Mouse (Mus musculus) liver, embryonic 14.5 days (tissue): ENCODE results near the gene Hoxd4. TPM values are rescaled to one million over a fixed set of nuclear protein-coding genes. Genes with fewer than 3 reads are reported as not detected.
A peak's percentile ranks its signal among the peaks of the same experiment; 100 is the strongest.

Experiments
- ATAC-seq: fragments of 200-750 bp; cut with Nextera tagmentation; 2 replicates; pipeline ENCODE4 v1.8.0; 2017; ENCODE audit warnings: moderate number of reproducible peaks, mild to moderate bottlenecking, moderate library complexity; ENCODE audit not compliant: insufficient read depth
- DNase-seq, 3 experiments: peaks; one replicate each; pipeline ENCODE4 v3.0.0-alpha.2; 2012 to 2013; ENCODE audit warnings: low read depth in 3 of 3, low spot score in 3 of 3
- H3K27ac ChIP-seq: fragments of 300-500 bp; sonication (generic); 2 replicates; pipeline ENCODE4 v1.5.1; 2014; ENCODE audit warnings: moderate library complexity, mild to moderate bottlenecking, control low read depth, inconsistent platforms
- H3K27me3 ChIP-seq: fragments of 300-500 bp; sonication (generic); 2 replicates; pipeline ENCODE4 v1.6.1; 2014; ENCODE audit warnings: mild to moderate bottlenecking, low read length, moderate library complexity; ENCODE audit not compliant: control insufficient read depth, insufficient read depth
- H3K36me3 ChIP-seq: fragments of 300-500 bp; sonication (generic); replicated peaks from 2 replicates; pipeline ENCODE4 v1.6.1; 2014; ENCODE audit warnings: low read depth; ENCODE audit not compliant: control insufficient read depth, insufficient read depth
- H3K4me1 ChIP-seq, 2 experiments: fragments of 200-500 bp in 1 of 2; fragments of 300-500 bp in 1 of 2; sonication (generic) in 1 of 2; replicated peaks; 2 replicates each; pipeline ENCODE4 v1.6.1; 2012 to 2014; ENCODE audit warnings: antibody characterized with exemption in 1 of 2, inconsistent platforms in 1 of 2, low read length in 1 of 2; ENCODE audit not compliant: control insufficient read depth in 2 of 2, insufficient read depth in 2 of 2
- H3K4me2 ChIP-seq: fragments of 300-500 bp; sonication (generic); 2 replicates; pipeline ENCODE4 v1.6.1; 2014; ENCODE audit warnings: low read depth, mild to moderate bottlenecking, control low read depth, moderate library complexity
- H3K4me3 ChIP-seq, 2 experiments: fragments of 200-500 bp in 1 of 2; fragments of 300-500 bp in 1 of 2; sonication (generic) in 1 of 2; 2 replicates each; pipeline ENCODE4 v1.5.1; 2012 to 2014; ENCODE audit warnings: low read depth in 2 of 2, low read length in 2 of 2, mild to moderate bottlenecking in 2 of 2, control low read depth in 1 of 2, inconsistent platforms in 1 of 2, moderate library complexity in 1 of 2; ENCODE audit not compliant: insufficient read depth in 1 of 2
- H3K9ac ChIP-seq: fragments of 300-500 bp; sonication (generic); replicated peaks from 2 replicates; pipeline ENCODE4 v1.6.1; 2014; ENCODE audit warnings: mild to moderate bottlenecking, control low read depth, moderate library complexity
- H3K9me3 ChIP-seq: fragments of 300-500 bp; sonication (generic); 2 replicates; pipeline ENCODE4 v1.6.1; 2016; ENCODE audit warnings: low read length, mixed read lengths; ENCODE audit not compliant: control insufficient read depth
- CTCF ChIP-seq: IDR thresholded peaks from 2 replicates; pipeline ENCODE4 v1.5.1; 2016; ENCODE audit warnings: antibody characterized with exemption, low read depth, control low read depth
- EP300 ChIP-seq: IDR thresholded peaks from 2 replicates; pipeline ENCODE4 v1.6.1; 2016; ENCODE audit warnings: antibody characterized with exemption, low read depth
- WGBS: fragments of 180-500 bp; shearing (Covaris S2); extraction: QIAGEN DNeasy Blood & Tissue Kit; methylation state at CpG from one replicate; pipeline ENCODE4 v1.1.7; 2014; ENCODE audit not compliant: insufficient replicate concordance; 5-methylcytosine and 5-hydroxymethylcytosine counted together
- polyA plus RNA-seq, 2 experiments: library from polyadenylated mRNA; depleted of rRNA in 1 of 2; stranded (reverse) in 1 of 2; unstranded in 1 of 2; fragments of >200 nt; fragmentation: Nextera tagmentation in 1 of 2; extraction: Ambion mirVana in 1 of 2; gene quantifications; 2 replicates each; pipeline versions ENCODE4 v1.2.1 to v1.2.3; 2012 to 2014

The Hoxd4 gene
- polyA plus RNA-seq, 2 experiments, result 0.04 TPM; not detected in 1

DNA sequence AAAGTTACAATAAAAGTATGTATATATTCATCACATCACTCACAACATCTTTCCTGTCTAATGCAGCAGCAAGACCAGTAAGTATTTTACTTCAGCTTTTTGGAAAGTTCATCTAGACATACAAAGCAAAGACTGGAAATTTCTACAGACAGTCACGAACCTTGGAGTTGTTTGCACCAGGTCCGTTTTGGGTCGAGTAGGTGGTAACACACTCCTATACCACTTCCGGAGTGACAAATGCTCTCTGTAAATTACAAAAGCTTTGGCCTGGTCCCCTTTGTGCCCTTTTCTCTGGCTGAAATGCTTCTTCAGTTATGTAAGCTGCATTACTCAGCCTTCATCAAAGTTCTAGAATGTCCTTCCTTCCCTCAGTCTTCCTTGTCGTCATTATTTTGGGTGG lies 42.0 kb downstream of the Hoxd4 start:
- no peak for DNase-seq
- Histone ChIP-seq H3K4me3 (no peak overlapping the region), H3K36me3 (no peaks in the 10 kb centered on the region), H3K27ac (no peak overlapping the region), H3K27me3 (peaks cover 71% of the 10 kb centered on the region), H3K4me1 (no peaks in the 10 kb centered on the region), H3K4me2 (no peak overlapping the region), H3K9me3 (no peaks in the 10 kb centered on the region), H3K9ac (no peak overlapping the region)
- ATAC-seq, result no peak
- TF ChIP-seq CTCF (no peak), EP300 (no peak)
- 13% methylated on average over 5 of the region's 5 CpGs for WGBS

DNA sequence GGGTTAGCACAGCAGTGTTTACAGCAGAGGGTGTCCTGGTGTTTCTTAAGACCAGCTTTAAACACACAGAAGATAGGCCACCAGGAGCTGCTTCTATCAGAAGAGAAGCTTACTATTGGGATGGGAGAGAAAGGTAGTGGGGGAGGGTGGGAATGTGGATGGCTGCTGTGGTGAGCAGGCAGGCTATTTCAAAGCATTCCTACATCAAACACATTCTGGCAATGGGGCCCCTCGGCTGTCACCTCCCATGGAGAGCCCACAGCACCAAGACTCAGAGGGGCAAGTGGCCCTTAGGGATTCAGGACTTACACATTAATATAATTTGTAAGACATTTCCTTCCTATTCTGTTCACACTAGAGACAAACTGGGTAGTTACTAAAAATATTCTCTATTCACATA lies 48.4 kb downstream of the Hoxd4 start:
- no peaks in the 10 kb centered on the region for H3K9me3 ChIP-seq
- 4% methylated on average over 1 of the region's 1 CpGs for WGBS
- H3K4me3 ChIP-seq, result no peak overlapping the region
- H3K4me2 ChIP-seq, result no peak overlapping the region
- no peak for TF ChIP-seq CTCF
- TF ChIP-seq EP300, result no peak
- DNase-seq (no peak), ATAC-seq (no peak)
- H3K27ac ChIP-seq, result no peak overlapping the region
- H3K27me3 ChIP-seq, result peaks cover 60% of the 10 kb centered on the region
- no peaks in the 10 kb centered on the region for H3K36me3 ChIP-seq
- H3K4me1 ChIP-seq, result 0 out of 4 replicates have a peak, but pooled peaks cover 0 to 1% of the 10 kb centered on the region in 2 experiments
- H3K9ac ChIP-seq, result no peak overlapping the region

DNA sequence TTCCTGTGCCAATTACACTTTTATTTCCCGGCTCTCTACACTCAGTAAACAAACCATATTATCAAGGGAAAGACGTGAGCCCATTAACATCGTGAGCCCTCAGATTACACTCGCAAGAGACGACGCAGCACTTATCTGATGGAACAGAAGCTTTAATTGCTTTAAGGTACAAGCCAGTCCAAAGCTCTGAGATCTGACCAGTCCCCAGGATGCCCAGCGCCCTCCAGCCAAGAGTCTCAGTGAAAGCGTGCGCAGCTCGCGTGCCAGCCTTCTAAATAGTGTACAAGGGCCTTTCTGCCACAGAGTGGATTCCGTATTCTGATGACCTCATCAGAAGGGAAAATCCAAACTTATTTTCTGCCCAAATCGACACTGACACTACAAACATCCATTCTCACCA lies 50.2 kb downstream of the Hoxd4 start:
- ATAC-seq, result no peak
- Histone ChIP-seq H3K9me3 (no peaks in the 10 kb centered on the region), H3K4me3 (no peak overlapping the region), H3K36me3 (no peaks in the 10 kb centered on the region), H3K27me3 (peaks cover 62% of the 10 kb centered on the region), H3K27ac (no peak overlapping the region), H3K4me2 (no peak overlapping the region), H3K4me1 (0 out of 4 replicates have a peak, but pooled peaks cover 0 to 1% of the 10 kb centered on the region in 2 experiments), H3K9ac (no peak overlapping the region)
- 4% methylated on average over 13 of the region's 13 CpGs for WGBS
- no peak for DNase-seq
- TF ChIP-seq CTCF, result no peak
- no peak for TF ChIP-seq EP300

DNA sequence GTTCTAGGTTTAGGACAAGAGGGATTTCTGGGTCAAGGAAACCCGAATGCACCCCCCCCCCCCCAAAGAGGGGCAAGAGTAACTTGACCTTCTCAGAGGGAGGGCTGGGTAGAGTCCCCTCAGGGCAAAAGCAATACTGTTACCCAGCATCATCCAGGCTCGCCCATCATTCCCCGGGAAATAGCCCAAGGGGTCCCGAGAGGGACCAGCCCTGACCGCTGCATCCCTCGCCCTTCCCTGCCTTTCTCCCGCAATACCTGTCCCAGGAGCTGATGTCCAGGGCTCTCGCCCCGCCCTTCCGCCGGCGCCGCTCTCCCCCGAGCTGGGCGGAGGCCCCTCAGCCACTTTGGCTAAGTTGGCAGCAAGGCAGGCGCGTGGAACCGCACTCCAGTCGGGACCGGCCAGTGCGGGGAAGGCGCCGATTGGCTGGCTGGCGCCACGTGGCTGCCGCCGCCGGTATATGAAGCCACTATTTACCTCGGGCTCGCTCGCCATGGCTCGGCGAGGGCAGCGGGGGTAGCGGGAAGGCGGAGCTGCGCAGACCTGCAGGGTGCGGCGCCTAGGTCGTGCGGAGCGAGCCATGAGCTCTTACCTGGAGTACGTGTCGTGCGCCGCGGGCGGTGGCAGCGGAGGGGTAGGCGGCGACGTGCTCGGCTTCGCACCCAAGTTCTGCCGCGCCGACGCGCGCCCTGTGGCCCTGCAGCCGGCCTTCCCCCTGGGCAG lies 51.0 kb downstream of the Hoxd4 start, which contains the start of gene Hoxd1:
Hoxd1 (plus strand) TSS at position 459 of the 723 bp plus-strand sequence.
- H3K4me2 ChIP-seq, result peak within 1 kb of the TSS; percentile 34; the same call in 1 of the 2 replicates
- ATAC-seq (no peak), DNase-seq (no peak)
- no peak within 1 kb of the TSS for H3K27ac ChIP-seq
- no peak for TF ChIP-seq CTCF
- no peak for TF ChIP-seq EP300
- no peaks in the 10 kb centered on the region for H3K36me3 ChIP-seq
- 1% methylated on average over 50 of the region's 61 CpGs for WGBS
- 0 out of 4 replicates have a peak, but pooled peaks cover 0 to 1% of the 10 kb centered on the region in 2 experiments for H3K4me1 ChIP-seq
- H3K4me3 ChIP-seq, result peak within 1 kb of the TSS in 1 of 2 experiments; percentile 21; a peak in 1 of 4 replicates
- no peaks in the 10 kb centered on the region for H3K9me3 ChIP-seq
- no peak within 1 kb of the TSS for H3K9ac ChIP-seq
- peaks cover 62% of the 10 kb centered on the region for H3K27me3 ChIP-seq

DNA sequence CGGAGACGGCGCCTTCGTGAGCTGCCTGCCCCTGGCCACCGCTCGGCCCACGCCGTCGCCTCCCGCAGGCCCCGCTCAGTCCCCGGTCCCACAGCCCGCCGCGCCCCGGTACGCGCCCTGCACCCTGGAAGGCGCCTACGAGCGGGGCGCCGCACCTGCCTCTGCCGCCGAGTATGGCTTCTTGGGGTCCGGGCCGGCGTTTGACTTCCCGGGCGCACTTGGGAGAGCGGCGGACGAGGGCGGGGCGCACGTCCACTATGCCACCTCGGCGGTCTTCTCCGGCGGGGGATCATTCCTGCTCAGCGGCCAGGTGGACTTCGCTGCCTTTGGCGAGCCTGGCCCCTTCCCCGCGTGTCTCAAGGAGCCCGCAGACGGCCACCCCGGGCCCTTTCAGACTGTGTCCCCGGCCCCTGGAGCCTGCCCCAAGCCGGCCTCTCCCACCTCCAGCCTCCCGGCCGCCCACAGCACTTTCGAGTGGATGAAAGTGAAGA lies 51.6 kb downstream of the Hoxd4 start:
- TF ChIP-seq CTCF, result no peak
- TF ChIP-seq EP300, result no peak
- Histone ChIP-seq H3K9me3 (no peaks in the 10 kb centered on the region), H3K27ac (no peak overlapping the region), H3K4me1 (0 out of 4 replicates have a peak, but pooled peaks cover 0 to 1% of the 10 kb centered on the region in 2 experiments), H3K4me3 (no peak overlapping the region), H3K27me3 (peaks cover 59% of the 10 kb centered on the region), H3K4me2 (peak overlapping the region; percentile 34; the same call in 1 of the 2 replicates), H3K9ac (no peak overlapping the region), H3K36me3 (no peaks in the 10 kb centered on the region)
- DNase-seq, result no peak
- 2% methylated on average over 51 of the region's 53 CpGs for WGBS
- ATAC-seq, result no peak
